8 mouse cellular contexts compared by ENCODE assay signal in the genomic region with DNA sequence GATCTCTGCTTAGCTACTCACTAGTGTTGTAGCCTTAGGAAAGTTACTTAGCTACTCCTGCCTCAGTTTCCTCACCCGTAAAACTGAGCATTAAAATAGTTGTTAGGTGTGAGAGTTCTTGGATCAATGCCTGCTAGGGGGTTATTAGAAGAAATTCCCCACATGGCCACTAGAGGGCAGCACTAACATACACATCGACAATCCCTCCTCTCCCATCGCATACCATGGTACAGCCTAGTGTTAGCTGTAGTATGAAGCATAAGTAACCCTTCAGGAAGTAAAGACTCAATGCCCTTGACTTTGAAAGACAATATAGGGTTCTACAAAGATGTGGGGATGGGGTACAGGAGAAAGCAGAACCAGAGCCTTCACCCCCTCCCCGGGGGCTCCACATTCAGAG. TPM values are rescaled to one million over a fixed set of nuclear protein-coding genes. Genes with fewer than 3 reads are reported as not detected.
DNase-seq lines count a peak whose midpoint lies in the region; ATAC-seq and TF ChIP-seq lines count a peak whose summit lies in the region.

No protein-coding gene starts in this region.

- DNase-seq in heart, adult 2 months, result no peak
- DNase-seq in NIH3T3 (ENCODE audit: low read depth), result peak; percentile 88
- peak; percentile 45 for DNase-seq in embryo, embryonic 11.5 days (ENCODE audit: low read depth, low spot score)
- peak; percentile 48 for DNase-seq in liver, adult 2 months (ENCODE audit: extremely low read depth, low read depth, low spot score)
- DNase-seq in naive thymus-derived CD4-positive, alpha-beta T cell, adult 2 months (ENCODE audit: low read depth), result peak; percentile 89
- peak; percentile 55 for DNase-seq in yolk sac, embryonic 10.5 days (ENCODE audit: low spot score)

- H3K4me2 ChIP-seq in heart, embryonic 12.5 days, result no peak overlapping the region
- H3K4me2 ChIP-seq in hindbrain, embryonic 13.5 days, result no peak overlapping the region

- H3K4me1 ChIP-seq in heart, adult 2 months (ENCODE audit: control insufficient read depth, insufficient read depth, low read length), result no peaks in the 10 kb centered on the region
- 0 out of 2 replicates have a peak, but pooled peaks cover 5% of the 10 kb centered on the region for H3K4me1 ChIP-seq in heart, embryonic 12.5 days (replicated peaks)
- H3K4me1 ChIP-seq in hindbrain, embryonic 13.5 days (replicated peaks), result no peaks in the 10 kb centered on the region; the same call in 1 of the 2 replicates
- no peaks in the 10 kb centered on the region for H3K4me1 ChIP-seq in liver, adult 2 months (ENCODE audit: control insufficient read depth, insufficient read depth, low read length)

- H3K27me3 ChIP-seq in heart, adult 2 months (ENCODE audit: control insufficient read depth, insufficient read depth, low read length), result no peaks in the 10 kb centered on the region
- H3K27me3 ChIP-seq in heart, embryonic 12.5 days (replicated peaks), result peaks cover 19% of the 10 kb centered on the region
- 0 out of 2 replicates have a peak, but pooled peaks cover 4% of the 10 kb centered on the region for H3K27me3 ChIP-seq in hindbrain, embryonic 13.5 days
- no peaks in the 10 kb centered on the region for H3K27me3 ChIP-seq in liver, adult 2 months (ENCODE audit: control insufficient read depth, insufficient read depth, low read length)

- H3K79me2 ChIP-seq in heart, adult 2 months (replicated peaks; ENCODE audit: control insufficient read depth, insufficient read depth, low read length), result no peaks in the 10 kb centered on the region
- H3K79me2 ChIP-seq in liver, adult 2 months (ENCODE audit: control insufficient read depth, insufficient read depth, low read length), result no peaks in the 10 kb centered on the region

- no peak overlapping the region for H3K27ac ChIP-seq in heart, adult 2 months
- H3K27ac ChIP-seq in heart, embryonic 12.5 days (ENCODE audit: poor library complexity, severe bottlenecking), result no peak overlapping the region
- no peak overlapping the region for H3K27ac ChIP-seq in hindbrain, embryonic 13.5 days
- H3K27ac ChIP-seq in liver, adult 2 months (replicated peaks; ENCODE audit: insufficient read depth, low read depth, low read length), result no peak overlapping the region

- 0 out of 2 replicates have a peak, but pooled peaks have one; percentile 42 for TF ChIP-seq EP300 in heart, adult 2 months (IDR thresholded peaks at IDR 0.05; ENCODE audit: insufficient read depth, low read depth, low read length)

- H3K36me3 ChIP-seq in heart, adult 2 months (ENCODE audit: control insufficient read depth, insufficient read depth, low read length), result no peaks in the 10 kb centered on the region
- no peaks in the 10 kb centered on the region for H3K36me3 ChIP-seq in heart, embryonic 12.5 days
- no peaks in the 10 kb centered on the region for H3K36me3 ChIP-seq in hindbrain, embryonic 13.5 days
- H3K36me3 ChIP-seq in liver, adult 2 months (ENCODE audit: control insufficient read depth, insufficient read depth, low read length), result no peaks in the 10 kb centered on the region

- no peak for TF ChIP-seq POLR2A in heart, adult 2 months (IDR thresholded peaks at IDR 0.05; ENCODE audit: insufficient read depth, low read depth, low read length)
- no peak for TF ChIP-seq POLR2A in liver, adult 2 months (IDR thresholded peaks at IDR 0.05; ENCODE audit: extremely low read depth, insufficient read depth, low read length)

- H3K9me3 ChIP-seq in heart, embryonic 12.5 days (replicated peaks), result no peaks in the 10 kb centered on the region
- H3K9me3 ChIP-seq in hindbrain, embryonic 13.5 days, result no peaks in the 10 kb centered on the region

- H3K9ac ChIP-seq in heart, adult 2 months (ENCODE audit: low read depth, low read length), result no peak overlapping the region
- no peak overlapping the region for H3K9ac ChIP-seq in heart, embryonic 12.5 days
- no peak overlapping the region for H3K9ac ChIP-seq in hindbrain, embryonic 13.5 days
- H3K9ac ChIP-seq in liver, adult 2 months (ENCODE audit: low read depth, low read length), result no peak overlapping the region

- TF ChIP-seq CTCF in heart, adult 2 months (IDR thresholded peaks at IDR 0.05), result peak; percentile 93
- TF ChIP-seq CTCF in liver, adult 2 months (IDR thresholded peaks at IDR 0.05; ENCODE audit: low read depth, low read length), result peak; percentile 69

- no peak for ATAC-seq in heart, embryonic 12.5 days (ENCODE audit: insufficient number of reproducible peaks, low FRiP score)
- peak; percentile 66 for ATAC-seq in hindbrain, embryonic 13.5 days (ENCODE audit: low FRiP score)

- WGBS in heart, adult 2 months, result 25% methylated on average over 4 of the region's 4 CpGs
- WGBS in heart, embryonic 12.5 days, result 28% methylated on average over 4 of the region's 4 CpGs
- WGBS in hindbrain, embryonic 13.5 days, result 35% methylated on average over 4 of the region's 4 CpGs
- WGBS in liver, adult 2 months, result 29% methylated on average over 4 of the region's 4 CpGs

- H3K4me3 ChIP-seq in heart, adult 2 months, result no peak overlapping the region
- no peak overlapping the region for H3K4me3 ChIP-seq in heart, embryonic 12.5 days
- H3K4me3 ChIP-seq in hindbrain, embryonic 13.5 days, result no peak overlapping the region
- H3K4me3 ChIP-seq in liver, adult 2 months (ENCODE audit: insufficient read depth, low read depth, low read length), result no peak overlapping the region

- intact Hi-C loops in heart, adult 2 months (cut with DNase I), result loop anchor here (1.0 to 5.0 kb wide), 3 partner anchors 66 to 252 kb away; no protein-coding TSS in a partner anchor

RNA-seq across cellular contexts. Expression of gene Slc12a3, which starts 1.7 kb away (rescaled TPM):
- total RNA-seq in heart, adult 2 months (2021), result under 1 TPM; 0.16 to 0.39 TPM
- polyA plus RNA-seq in heart, adult 2 months (2012; rRNA removed), result 0.20 and 0.39 TPM in 2 replicates
- polyA plus RNA-seq in heart, embryonic 12.5 days (2016; fragmentation: Nextera tagmentation; extraction: Ambion mirVana), result 0.10 TPM in 1 of 2 replicates, not detected in the other
- 0.14 and 0.19 TPM in 2 replicates for polyA plus RNA-seq in hindbrain, embryonic 13.5 days (2015; fragmentation: Nextera tagmentation; extraction: Ambion mirVana)
- total RNA-seq in liver, adult 2 months (2014; rRNA removed), result 0.18 and 0.47 TPM in 2 replicates
- polyA plus RNA-seq in liver, adult 2 months (2012; rRNA removed), result 0.04 and 0.05 TPM in 2 replicates

RNA-seq across cellular contexts. Expression of gene Herpud1, which starts 55.5 kb away (rescaled TPM):
- total RNA-seq in heart, adult 2 months (2021), result 100 to 1,000 TPM; 216 to 349 TPM
- polyA plus RNA-seq in heart, adult 2 months (2012; rRNA removed), result 272 and 285 TPM in 2 replicates
- polyA plus RNA-seq in heart, embryonic 12.5 days (2016; fragmentation: Nextera tagmentation; extraction: Ambion mirVana), result 73.1 and 74.9 TPM in 2 replicates
- 55.8 and 59.3 TPM in 2 replicates for polyA plus RNA-seq in hindbrain, embryonic 13.5 days (2015; fragmentation: Nextera tagmentation; extraction: Ambion mirVana)
- total RNA-seq in liver, adult 2 months (2014; rRNA removed), result 575 and 759 TPM in 2 replicates
- polyA plus RNA-seq in liver, adult 2 months (2012; rRNA removed), result 421 and 468 TPM in 2 replicates

Comparison
In these comparisons a context has a peak if more than half of its experiments do, and no peak if none do; other contexts are left out.
1. DNase-seq: peak in NIH3T3 (single experiment), embryo, embryonic 11.5 days (single experiment), liver, adult 2 months (single experiment), naive thymus-derived CD4-positive, alpha-beta T cell, adult 2 months (single experiment) and yolk sac, embryonic 10.5 days (single experiment); none in heart, adult 2 months (0 of 2).